Mouse (Mus musculus): ENCODE data around the gene Ptpn1. TPM values are rescaled to one million over a fixed set of nuclear protein-coding genes. Genes with fewer than 3 reads are reported as not detected.

The Ptpn1 gene
- total and polyA plus RNA-seq, 3 experiments = 69.8 to 131 (median 77.6) TPM

GRCm38 (mm10) chr2:168002188-168002587 is 70.3 kb downstream of the Ptpn1 start:
- H3K9me3 ChIP-seq (replicated peaks; ENCODE audit: low read length) = peaks cover 21% of the 10 kb centered on the region
- peak; percentile 51 for DNase-seq (ENCODE audit: extremely low read depth)
- H3K27me3 ChIP-seq (replicated peaks) = peaks cover 25% of the 10 kb centered on the region
- in situ Hi-C loops (cut with MboI; ENCODE audit: low pct_ligation_motif_present, low pct_unique_long_range_greater_than_20kb, low sequenced_read_pairs) (no loop called here), dilution Hi-C loops (cut with MboI; ENCODE audit: extremely low pct_ligation_motif_present, extremely low pct_unique_long_range_greater_than_20kb, low sequenced_read_pairs) (no loop called here)
- H3K4me1 ChIP-seq (ENCODE audit: control insufficient read depth in 1 of 2, insufficient read depth in 2 of 2) = peaks cover 28 to 44% of the 10 kb centered on the region in 2 experiments
- H3K79me2 ChIP-seq (replicated peaks; ENCODE audit: control insufficient read depth, extremely low read depth, insufficient read depth, poor library complexity, severe bottlenecking) = no peaks in the 10 kb centered on the region
- no peak overlapping the region for H3K27ac ChIP-seq (ENCODE audit: insufficient read depth, low read depth)
- no peak overlapping the region for H3K4me2 ChIP-seq (ENCODE audit: insufficient read depth, low read depth, poor library complexity, severe bottlenecking)
- H3K36me3 ChIP-seq (replicated peaks in 1 of 2; ENCODE audit: control insufficient read depth in 1 of 2, insufficient read depth in 1 of 2, low read length in 1 of 2) = no peaks in the 10 kb centered on the region
- H3K4me3 ChIP-seq (replicated peaks in 1 of 3; ENCODE audit: low read depth in 2 of 3, low read length in 2 of 3, poor library complexity in 1 of 3) = no peak overlapping the region
- H3K9ac ChIP-seq (ENCODE audit: insufficient read depth, low read depth) = no peak overlapping the region
- TF ChIP-seq MAFK (IDR thresholded peaks at IDR 0.05; ENCODE audit: insufficient replicate concordance, low read length) (no peak), ETS1 (conservative IDR thresholded peaks at IDR 0.05; ENCODE audit: low read depth, low read length) (no peak), E2F4 (IDR thresholded peaks at IDR 0.05; ENCODE audit: insufficient replicate concordance, low read depth, low read length) (no peak), SIN3A (IDR thresholded peaks at IDR 0.05; ENCODE audit: low read length) (no peak), PAX5 (IDR thresholded peaks at IDR 0.05; ENCODE audit: low read length) (no peak), BHLHE40 (IDR thresholded peaks at IDR 0.05; ENCODE audit: low read depth, low read length) (no peak), USF2 (conservative IDR thresholded peaks at IDR 0.05; ENCODE audit: low read depth, low read length) (no peak), RCOR1 (conservative IDR thresholded peaks at IDR 0.05; ENCODE audit: low read depth, low read length) (no peak), CTCF (conservative IDR thresholded peaks at IDR 0.05 in 1 of 2, IDR thresholded peaks at IDR 0.05 in 1 of 2; ENCODE audit: low read depth in 2 of 2, low read length in 2 of 2) (no peak)

DNA sequence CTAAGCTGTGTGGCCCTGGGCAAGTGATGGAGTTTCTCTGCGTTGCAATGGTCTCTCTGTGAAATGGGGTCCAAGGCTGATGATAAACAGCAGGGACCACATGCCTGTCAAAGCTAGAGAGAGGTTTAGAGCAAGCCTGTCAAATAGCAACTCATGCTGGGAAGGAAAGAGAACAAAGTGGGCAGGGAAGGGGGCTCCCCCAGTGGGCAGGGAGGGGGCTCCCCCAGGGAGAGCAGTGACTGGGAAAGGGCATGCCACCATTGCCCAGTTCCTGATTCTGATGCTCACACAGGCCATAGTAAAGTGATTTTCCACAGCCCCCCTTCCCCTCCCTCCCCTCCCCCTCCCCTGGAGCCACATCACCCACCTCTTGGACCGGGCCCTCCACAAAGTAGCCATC is 71.0 kb downstream of the Ptpn1 start:
- Histone ChIP-seq H3K79me2 (replicated peaks; ENCODE audit: control insufficient read depth, extremely low read depth, insufficient read depth, poor library complexity, severe bottlenecking) (no peaks in the 10 kb centered on the region), H3K9ac (ENCODE audit: insufficient read depth, low read depth) (no peak overlapping the region), H3K27me3 (replicated peaks) (peaks cover 20% of the 10 kb centered on the region), H3K36me3 (replicated peaks in 1 of 2; ENCODE audit: control insufficient read depth in 1 of 2, insufficient read depth in 1 of 2, low read length in 1 of 2) (no peaks in the 10 kb centered on the region), H3K4me1 (ENCODE audit: control insufficient read depth in 1 of 2, insufficient read depth in 2 of 2) (peaks cover 22 to 37% of the 10 kb centered on the region in 2 experiments), H3K27ac (ENCODE audit: insufficient read depth, low read depth) (no peak overlapping the region), H3K9me3 (replicated peaks; ENCODE audit: low read length) (peaks cover 21% of the 10 kb centered on the region), H3K4me2 (ENCODE audit: insufficient read depth, low read depth, poor library complexity, severe bottlenecking) (no peak overlapping the region), H3K4me3 (replicated peaks in 1 of 3; ENCODE audit: low read depth in 2 of 3, low read length in 2 of 3, poor library complexity in 1 of 3) (no peak overlapping the region)
- dilution Hi-C loops (cut with MboI; ENCODE audit: extremely low pct_ligation_motif_present, extremely low pct_unique_long_range_greater_than_20kb, low sequenced_read_pairs) = no loop called here
- in situ Hi-C loops (cut with MboI; ENCODE audit: low pct_ligation_motif_present, low pct_unique_long_range_greater_than_20kb, low sequenced_read_pairs) = no loop called here
- no peak for TF ChIP-seq ZMIZ1 (IDR thresholded peaks at IDR 0.05; ENCODE audit: low read depth, low read length)
- no peak for TF ChIP-seq ELF1 (IDR thresholded peaks at IDR 0.05; ENCODE audit: low read depth, low read length)
- no peak for TF ChIP-seq PAX5 (IDR thresholded peaks at IDR 0.05; ENCODE audit: low read length)
- no peak for TF ChIP-seq TCF12 (IDR thresholded peaks at IDR 0.05; ENCODE audit: low read depth, low read length)
- 0 out of 2 replicates have a peak, but pooled peaks have one; percentile 28 for TF ChIP-seq BHLHE40 (IDR thresholded peaks at IDR 0.05; ENCODE audit: low read depth, low read length)
- TF ChIP-seq CHD1 (IDR thresholded peaks at IDR 0.05; ENCODE audit: low read depth, low read length) = no peak
- no peak for TF ChIP-seq MYC (IDR thresholded peaks at IDR 0.05; ENCODE audit: low read depth, low read length)
- no peak for TF ChIP-seq ZKSCAN1 (IDR thresholded peaks at IDR 0.05; ENCODE audit: borderline replicate concordance, low read depth, low read length)
- no peak for TF ChIP-seq MAX (IDR thresholded peaks at IDR 0.05; ENCODE audit: low read length)
- TF ChIP-seq E2F4 (IDR thresholded peaks at IDR 0.05; ENCODE audit: insufficient replicate concordance, low read depth, low read length) = no peak
- peak; percentile 44; the same call in 1 of the 2 replicates for TF ChIP-seq EP300 (IDR thresholded peaks at IDR 0.05; ENCODE audit: low read length)
- no peak for TF ChIP-seq GABPA (IDR thresholded peaks at IDR 0.05; ENCODE audit: insufficient replicate concordance, low read depth, low read length)
- no peak for TF ChIP-seq MXI1 (IDR thresholded peaks at IDR 0.05; ENCODE audit: low read depth, low read length)
- TF ChIP-seq NELFE (IDR thresholded peaks at IDR 0.05; ENCODE audit: low read depth, low read length) = no peak
- TF ChIP-seq ETS1 (conservative IDR thresholded peaks at IDR 0.05; ENCODE audit: low read depth, low read length) = peak; percentile 25; the same call in 1 of the 2 replicates
- no peak for TF ChIP-seq RCOR1 (conservative IDR thresholded peaks at IDR 0.05; ENCODE audit: low read depth, low read length)
- TF ChIP-seq MEF2A (IDR thresholded peaks at IDR 0.05; ENCODE audit: borderline replicate concordance, low read depth, low read length) = no peak
- TF ChIP-seq TBP (conservative IDR thresholded peaks at IDR 0.05; ENCODE audit: low read depth, low read length) = no peak
- no peak for TF ChIP-seq USF1 (IDR thresholded peaks at IDR 0.05; ENCODE audit: low read depth, low read length)
- peak; percentile 56; the same call in 1 of the 2 replicates for TF ChIP-seq MAZ (IDR thresholded peaks at IDR 0.05; ENCODE audit: low read depth, low read length)
- no peak for TF ChIP-seq CHD2 (IDR thresholded peaks at IDR 0.05; ENCODE audit: low read length)
- TF ChIP-seq IRF4 (IDR thresholded peaks at IDR 0.05; ENCODE audit: low read depth, low read length) = peak; percentile 66; the same call in 1 of the 2 replicates
- TF ChIP-seq RAD21 (IDR thresholded peaks at IDR 0.05; ENCODE audit: low read depth, low read length) = no peak
- DNase-seq (ENCODE audit: extremely low read depth) = peak; percentile 56

All from CH12.LX (cell line).